Mouse (Mus musculus): Measurements from ENCODE around the gene Ttc7b.

Gene Ttc7b

GRCm38 (mm10) chr12:100377791-100378190 lies 142.8 kb downstream of the Ttc7b start:
- DNase-seq, result no peak

GRCm38 (mm10) chr12:100375801-100376200 lies 144.8 kb downstream of the Ttc7b start:
- no peak for DNase-seq

DNA sequence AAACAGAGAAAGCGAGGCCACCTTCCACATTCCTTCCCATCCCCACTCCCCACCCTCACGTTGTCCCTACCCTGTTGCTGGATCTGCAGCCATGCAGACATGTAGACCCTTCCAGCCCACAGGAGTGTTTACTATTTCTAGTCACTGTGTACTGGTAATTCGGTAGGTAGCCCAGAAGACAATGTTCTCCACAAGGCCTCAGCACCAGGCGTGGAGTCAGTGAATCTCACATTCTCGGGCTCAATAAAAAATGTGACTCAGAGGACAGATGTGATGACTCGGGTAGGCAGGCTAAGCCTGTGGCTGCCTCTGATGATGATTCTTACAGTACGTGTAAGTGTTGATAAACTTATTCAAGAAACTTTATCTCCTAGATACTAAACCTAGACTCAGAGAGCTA lies 147.8 kb downstream of the Ttc7b start:
- no peak for DNase-seq

- DNase-seq, result no peak
These were observed 148.6 kb downstream of the Ttc7b start for GRCm38 (mm10) chr12:100372015-100372414.

DNA sequence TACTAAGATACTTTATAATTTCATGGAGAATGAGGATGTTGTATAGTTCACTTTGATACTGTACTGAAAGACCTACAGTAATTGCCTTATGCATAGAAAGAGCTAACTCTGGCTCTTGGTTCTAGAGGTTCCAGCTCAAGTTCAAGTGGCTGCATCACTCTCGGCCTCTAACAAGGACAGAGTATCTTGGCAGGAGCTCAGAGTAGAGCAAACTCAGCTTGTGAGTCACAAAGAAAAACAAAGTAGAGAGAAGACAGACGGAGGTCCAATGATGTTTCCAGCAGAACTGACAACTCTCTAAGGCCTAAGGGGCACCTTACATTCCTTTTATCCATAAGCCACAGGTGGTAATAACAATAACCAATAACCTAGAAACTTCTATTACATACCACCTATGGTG lies 150.8 kb downstream of the Ttc7b start:
- DNase-seq, result no peak

GRCm38 (mm10) chr12:100369220-100369619 lies 151.4 kb downstream of the Ttc7b start:
- no peak for DNase-seq

DNA sequence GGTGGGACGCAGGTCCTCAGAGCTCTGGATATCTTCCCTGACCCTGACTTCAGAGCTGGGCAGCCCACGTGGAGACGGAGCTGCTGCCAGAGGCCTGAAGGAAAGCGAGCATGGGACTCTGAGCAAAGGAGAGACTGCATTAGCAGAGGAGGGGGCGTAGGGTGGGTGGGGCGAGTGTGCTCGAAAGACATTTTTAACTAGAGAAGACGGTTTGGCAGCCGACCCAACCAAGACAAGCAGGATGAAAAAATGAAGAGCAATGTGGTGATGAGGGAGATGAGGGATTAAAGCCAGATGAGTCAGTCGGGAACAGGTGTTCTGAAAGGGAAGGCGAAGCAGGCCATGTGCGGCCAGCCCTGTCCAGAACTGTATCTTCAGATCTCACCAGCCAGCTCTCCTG lies 159.3 kb downstream of the Ttc7b start:
- DNase-seq, result no peak

DNA sequence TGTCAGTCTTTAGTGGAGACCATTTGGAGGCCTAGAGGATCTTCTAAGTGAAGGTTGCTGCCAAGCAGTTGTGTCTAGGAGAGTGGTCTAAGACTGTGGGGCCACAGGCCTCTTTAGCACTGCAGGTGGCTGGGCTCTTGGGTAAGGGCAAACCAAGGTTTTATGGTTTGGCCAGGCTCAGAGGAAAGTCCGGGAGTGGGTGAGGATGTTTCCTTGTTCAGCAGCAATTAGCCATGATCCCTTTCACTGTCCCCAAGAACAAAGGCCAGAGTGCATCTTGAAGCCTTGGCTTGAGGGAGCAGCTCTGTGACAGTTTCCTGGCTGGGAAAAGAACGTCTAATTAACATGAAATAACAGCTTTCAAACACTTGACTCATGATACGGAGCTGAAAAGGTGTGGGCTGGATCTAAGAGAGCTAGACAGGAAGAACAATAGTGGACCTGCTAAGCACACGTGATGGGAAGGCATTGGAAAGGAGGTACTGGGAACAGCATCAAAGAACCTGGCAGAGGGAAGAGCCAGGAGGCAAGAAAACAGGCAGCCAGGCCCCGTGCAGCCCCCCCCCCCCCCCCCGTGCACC lies 162.5 kb downstream of the Ttc7b start:
- DNase-seq, result no peak

DNA sequence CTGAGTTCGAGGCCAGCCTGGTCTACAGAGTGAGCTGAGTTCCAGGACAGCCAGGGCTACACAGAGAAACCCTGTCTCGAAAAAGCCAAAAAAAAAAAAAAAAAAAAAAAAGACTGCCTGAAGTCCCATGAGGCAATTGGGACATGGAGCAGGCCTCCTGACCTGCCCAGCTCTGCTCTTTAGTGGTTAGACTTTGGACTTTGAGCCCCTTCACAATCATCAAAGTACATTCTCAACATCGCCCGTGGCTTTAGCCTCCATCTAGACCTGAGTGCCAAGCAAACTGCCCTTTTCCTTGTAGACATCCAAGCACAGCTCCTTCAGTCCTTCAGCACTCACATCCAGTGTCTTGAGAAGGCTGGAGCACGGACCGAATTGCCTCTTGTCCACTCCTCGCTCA lies 164.2 kb downstream of the Ttc7b start:
- no peak for DNase-seq

GRCm38 (mm10) chr12:100355565-100355964 lies 165.1 kb downstream of the Ttc7b start:
- no peak for DNase-seq

DNA sequence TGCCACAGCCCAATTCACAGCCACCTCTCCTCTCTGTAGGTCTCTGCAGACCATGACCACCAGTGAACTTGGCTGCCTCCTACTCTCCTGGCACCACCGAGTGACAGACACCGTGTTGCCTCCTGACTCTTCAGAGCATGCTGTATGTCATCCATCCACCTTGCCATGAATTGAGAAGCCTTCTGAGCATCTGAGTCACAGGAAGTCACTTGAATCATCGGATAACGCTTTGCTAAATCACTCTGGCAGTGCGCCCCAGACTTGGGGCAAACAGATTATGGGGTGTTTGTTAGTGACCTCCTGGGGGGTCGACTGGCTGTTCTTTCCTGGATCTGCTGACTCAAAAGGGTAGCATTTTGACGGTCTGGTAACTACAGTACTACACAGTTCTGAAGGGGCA lies 166.7 kb downstream of the Ttc7b start:
- DNase-seq, result no peak

GRCm38 (mm10) chr12:100353075-100353782 lies 167.4 kb downstream of the Ttc7b start:
- no peak for DNase-seq

DNA sequence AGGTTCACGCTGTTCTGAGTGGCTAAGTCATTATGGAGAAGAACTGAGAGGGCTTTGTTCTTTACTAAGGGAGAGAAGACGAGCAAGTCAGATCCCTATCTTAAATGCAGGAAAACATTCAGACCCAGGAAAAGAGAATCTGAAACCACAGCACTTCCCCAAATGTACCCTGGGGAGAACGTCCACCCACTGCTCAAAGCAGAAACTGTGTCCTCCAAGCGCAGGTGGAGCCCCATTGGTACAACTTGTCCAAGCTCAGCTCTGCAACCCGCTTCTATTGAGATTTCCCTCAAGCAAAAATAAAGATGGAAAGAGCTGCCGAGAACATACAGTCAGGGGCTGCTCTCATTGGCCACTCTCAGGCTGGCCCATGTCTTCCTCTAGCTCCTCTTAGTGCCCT lies 168.5 kb downstream of the Ttc7b start:
- DNase-seq, result no peak

DNA sequence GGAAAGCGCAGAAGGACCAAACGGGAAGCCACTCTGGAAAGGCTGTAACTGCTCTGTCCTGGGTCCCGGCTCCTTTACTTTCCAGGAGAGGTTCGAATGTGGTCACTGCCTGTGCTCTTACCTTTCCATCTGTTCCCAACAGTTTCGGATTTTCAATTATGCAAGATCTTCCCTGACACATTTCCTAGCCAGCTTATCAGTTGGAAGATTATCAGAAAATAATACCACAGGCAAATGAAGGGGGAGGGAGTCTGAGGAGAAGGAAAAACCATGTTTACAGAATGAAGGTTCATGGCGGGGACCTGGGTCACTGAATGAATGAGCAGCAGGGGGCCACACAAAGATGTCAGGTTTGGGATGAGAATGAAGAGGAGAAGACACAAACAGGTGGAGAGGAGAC lies 177.1 kb downstream of the Ttc7b start:
- DNase-seq, result no peak

DNA sequence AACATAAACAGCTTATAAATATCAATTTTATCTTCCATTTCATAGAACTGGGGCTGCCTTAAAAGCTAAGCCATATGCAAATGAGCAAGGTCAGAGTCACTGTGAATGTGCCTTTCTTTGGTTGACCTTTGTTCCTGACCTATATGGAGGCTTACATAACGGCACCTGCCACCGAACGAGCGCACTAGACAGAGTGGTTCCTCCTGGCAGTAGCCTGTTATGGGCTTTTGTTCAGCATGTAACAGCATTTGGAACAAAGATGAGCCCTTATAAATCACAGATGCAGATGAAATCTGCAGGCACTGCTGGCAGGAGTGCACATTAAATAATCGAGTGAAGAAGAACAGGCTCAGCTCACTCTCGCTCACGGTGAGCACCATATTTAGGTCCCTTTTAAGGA lies 179.0 kb downstream of the Ttc7b start:
- DNase-seq, result no peak

GRCm38 (mm10) chr12:100340901-100341460 lies 179.6 kb downstream of the Ttc7b start:
- DNase-seq, result no peak

DNA sequence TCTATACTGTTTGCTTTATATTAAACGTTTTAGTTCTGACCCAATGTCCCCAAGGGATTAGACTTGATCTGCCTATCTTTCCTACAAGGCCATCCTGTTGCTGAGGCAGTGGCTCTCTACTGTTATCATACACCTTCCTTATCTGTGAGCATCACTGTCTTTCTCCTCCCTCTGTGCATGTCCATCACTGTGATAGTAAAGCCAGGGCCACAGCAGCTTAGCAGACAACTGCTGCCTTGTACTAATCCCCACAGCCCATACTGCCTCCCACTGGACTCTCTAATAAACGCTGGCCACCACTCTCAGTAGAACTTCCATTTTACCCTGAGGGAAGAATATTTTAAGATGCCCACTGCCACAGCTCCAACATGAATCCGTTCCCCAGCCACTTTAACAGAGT lies 182.6 kb downstream of the Ttc7b start:
- DNase-seq, result peak; percentile 65

DNA sequence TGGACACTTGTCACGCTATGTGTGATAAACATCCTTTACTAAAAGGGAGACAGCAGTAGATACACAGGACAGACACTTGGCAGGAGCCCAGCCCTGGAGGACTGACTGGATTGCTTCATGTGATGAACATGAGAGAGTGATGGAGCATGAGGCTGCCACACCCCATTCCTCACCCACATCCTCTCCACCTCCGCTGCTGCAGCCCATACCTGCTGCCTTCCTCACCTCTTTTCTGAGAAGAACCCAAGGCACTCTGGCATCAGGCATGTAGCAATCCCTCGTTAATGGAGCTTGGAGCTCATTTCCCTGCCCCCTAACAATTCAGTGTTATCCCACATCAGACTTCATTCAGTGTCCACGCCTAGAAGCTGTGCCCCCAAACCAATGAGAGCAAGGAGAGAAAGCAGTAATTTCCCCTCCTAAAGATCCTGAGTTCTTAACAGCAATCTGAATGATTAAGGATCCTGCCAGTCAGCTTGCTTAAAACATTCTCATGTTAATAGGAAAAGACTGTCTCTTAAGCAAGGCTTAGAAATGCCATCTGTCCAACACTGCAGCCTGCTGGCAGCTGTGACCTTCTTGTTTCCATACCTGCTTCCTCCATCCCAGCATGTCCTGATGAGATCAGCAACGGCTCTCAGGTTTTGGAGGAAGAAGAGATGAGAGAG lies 183.1 kb downstream of the Ttc7b start:
- peak; percentile 74 for DNase-seq

DNA sequence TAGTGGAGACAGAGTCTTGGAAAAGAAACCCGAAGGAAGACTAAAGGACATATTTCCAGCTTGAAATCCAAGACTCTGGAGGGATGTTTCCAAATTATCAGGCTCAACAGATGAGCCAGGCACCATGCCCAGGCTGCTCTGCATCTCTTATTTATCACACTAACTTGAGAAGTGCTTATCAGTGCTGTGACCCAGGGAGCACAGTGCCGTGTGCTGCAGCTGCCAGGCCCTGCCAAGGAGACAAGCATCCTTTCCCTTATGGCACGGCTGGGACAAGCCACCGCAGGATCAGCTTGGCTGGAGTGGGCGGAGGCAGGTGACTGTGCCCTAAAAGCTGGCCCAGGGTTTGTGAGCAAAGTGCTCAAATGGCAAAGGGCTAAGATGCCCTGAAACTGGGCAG lies 184.4 kb downstream of the Ttc7b start:
- no peak for DNase-seq

DNA sequence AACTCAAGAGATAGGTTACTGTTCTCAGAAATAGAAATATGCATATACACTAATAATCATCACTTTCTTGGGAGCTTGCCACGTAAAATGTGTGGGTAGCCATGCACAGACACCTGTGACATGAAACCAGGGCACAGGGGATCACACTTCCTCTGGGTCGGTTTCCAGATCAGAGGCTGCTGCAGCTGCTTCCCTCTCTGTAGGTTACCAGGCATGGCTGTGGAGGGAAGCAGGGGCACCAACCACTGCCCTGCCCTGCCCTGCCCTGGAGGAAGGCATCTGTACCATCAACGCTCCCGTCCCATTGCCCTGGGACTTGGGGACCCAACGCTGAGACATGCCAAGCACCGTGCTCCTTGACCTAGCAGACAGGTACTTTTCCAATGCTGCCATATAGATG lies 188.8 kb downstream of the Ttc7b start:
- DNase-seq, result no peak

DNA sequence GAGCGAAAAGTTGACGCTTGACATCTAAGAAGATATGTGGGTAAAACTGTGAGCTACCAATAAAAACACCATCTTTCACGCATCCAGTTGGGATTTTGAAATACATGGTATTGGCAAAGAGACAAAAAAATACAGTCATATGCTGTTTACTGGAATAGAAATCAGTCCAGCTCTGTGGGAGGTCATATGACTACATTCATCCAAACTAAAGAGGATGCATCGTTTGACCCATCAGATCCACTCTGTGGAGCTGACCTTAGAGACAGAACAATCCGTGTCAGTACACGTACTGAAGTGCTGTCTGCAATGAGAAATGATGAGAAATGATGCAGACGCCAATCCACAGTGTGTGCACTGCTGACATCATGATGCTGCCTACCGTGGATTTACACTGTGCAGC lies 190.4 kb downstream of the Ttc7b start:
- DNase-seq, result no peak

DNA sequence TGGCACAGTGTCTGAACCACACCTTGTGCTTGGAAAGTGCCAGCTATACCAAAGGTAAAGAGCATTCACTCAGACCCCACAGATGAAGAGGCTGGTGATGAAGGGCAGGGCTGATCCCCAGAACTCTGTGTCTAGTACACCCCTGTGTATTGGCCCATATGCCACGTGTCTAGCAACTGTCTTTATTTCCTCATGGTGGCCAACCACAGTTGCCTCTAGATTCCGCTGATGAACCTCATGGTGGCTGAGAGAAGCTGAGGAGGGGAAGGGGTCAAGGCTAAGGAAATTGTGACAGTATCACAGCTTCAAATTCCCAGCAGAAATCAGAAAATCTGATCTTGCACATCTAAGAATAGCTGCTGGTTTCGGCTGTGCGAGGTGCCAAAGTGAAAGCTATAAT lies 191.6 kb downstream of the Ttc7b start:
- no peak for DNase-seq

DNA sequence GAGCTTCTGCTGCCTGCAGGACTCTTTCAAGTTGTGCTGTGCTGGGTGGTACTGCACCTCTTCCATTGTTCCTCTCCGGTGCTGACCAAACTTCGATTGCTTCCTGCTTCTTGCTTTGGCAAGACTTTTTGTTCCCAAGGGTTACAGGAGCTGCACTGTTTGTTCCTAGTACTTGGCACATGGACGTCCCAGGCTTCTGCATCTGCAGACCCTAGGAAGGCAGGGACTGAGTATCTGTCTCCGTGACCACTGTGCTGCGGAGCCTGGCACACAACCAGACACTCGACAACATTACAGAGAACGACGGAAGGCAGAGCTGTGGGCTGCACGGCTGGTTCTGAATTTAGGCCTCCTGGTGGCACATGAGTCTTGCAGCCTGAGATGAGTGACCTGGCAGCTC lies 192.1 kb downstream of the Ttc7b start:
- DNase-seq, result no peak

DNA sequence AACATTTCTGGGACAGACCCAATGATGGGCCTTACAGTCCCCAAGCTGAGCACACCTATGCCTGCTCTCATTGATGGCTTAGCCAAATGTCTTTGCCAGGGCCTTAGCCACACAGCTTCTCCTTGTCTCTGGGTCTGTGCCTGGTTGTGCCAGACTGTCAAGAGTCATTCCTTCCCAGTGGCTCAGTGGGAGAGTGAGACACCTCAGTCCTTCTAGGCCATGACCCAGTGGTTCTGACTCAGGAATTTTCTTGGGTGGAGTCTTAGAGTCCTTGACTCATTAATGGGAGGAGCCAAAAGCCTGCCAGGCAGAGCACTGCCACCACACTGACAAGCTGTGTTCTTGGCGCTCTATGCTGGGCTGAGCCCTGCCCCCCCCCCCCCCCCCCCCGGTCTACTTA lies 193.9 kb downstream of the Ttc7b start:
- DNase-seq, result no peak

Data from cerebellum, adult 11-12 months (tissue).